Mouse (Mus musculus): ENCODE results near the gene Kcng3.
A peak's percentile ranks its signal among the peaks of the same experiment; 100 is the strongest.

Kcng3 gene

DNA sequence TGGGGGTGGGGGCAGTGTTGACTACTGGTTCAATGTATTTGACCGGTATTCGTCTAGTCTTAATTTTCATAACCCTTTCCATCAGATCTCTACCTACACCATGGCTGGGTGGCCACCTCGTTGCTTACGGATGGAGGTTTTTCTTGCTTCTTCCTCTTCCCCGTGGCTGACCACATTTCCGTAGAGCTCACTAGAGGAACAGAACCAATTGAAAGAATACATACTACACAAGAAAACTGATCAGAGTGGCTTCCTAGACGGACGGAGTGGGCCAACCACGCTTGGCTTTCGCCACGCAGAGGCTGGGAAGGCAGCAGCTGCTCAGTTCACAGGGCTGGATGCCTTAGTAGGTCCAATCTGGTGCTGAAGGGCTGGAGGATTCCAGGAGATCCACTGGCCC is 75.9 kb downstream of the Kcng3 start:
- no peak for DNase-seq (ENCODE audit: low read depth, low spot score)

DNA sequence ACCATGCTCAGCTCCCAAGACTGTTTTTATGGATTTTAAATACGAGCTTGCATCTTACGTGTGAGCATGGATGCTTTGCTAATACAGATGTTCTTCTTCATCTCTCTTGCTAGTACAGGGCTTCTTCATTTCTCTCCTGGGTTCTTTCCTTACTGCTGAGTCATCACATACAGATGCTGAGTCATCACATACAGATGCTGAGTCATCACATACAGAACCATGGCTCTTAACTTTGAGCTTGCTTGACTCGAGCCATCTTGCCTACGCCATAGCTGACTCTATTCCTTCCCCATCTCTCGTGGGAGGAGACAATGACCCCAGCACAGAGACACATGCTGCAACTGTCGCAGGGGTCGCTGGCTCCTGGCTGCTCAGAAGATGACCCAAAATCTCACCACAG is 76.7 kb downstream of the Kcng3 start:
- no peak for DNase-seq (ENCODE audit: low read depth, low spot score)

DNA sequence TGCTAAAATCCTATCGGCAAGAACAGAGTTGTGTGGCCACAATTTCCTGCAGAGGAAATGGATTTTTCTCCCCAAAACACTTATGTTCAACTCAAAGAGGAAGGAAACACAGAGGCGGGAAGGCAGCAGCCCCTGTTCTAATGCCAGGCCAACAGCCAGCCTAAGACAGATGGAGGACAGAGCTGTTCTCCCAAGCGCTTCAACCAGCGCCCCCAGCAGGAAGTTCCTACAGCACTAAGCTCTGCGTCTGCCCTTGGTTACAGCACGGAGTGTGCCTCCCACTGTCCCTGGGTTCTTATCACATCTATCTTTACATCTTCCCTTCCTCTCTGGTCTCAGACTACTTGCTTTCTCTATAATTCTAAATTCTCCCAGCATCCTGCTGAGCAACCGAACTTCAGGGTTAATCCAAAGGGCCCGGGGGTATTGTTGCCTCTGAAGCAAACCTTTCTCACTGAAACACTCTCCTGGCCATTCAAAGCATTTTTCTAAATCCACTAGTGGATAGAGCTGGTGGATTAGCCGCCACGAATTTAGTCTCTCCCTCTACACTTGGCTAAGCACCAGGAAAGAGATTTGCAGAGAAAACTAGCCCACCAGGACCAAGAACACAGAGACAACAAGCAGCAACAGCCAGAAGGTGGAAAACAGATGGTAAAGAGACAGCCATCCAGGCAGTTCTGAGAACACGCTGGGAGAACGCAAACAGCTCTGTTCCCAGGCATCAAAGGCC is 83.0 kb downstream of the Kcng3 start:
- peak; percentile 61 for DNase-seq (ENCODE audit: low read depth, low spot score)

DNA sequence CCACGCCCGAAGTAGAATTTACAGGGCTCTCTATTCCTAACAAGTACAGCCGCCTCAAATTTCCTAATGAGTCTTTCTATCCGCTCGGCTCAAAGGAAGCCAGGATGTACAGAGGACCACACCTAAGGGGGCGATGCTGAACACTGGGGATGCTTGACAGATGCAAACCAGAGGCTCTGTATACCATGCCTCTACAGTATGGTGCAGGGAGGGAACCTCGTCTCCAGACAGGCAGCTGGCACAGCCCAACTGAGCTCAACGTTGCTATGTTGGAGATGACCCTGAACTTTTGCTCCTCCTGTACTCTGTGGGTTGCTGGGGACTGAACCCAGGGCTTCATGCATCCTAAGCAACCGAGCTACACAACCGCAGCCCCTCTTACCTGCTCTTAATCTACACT is 84.5 kb downstream of the Kcng3 start:
- DNase-seq (ENCODE audit: low read depth, low spot score) = no peak

DNA sequence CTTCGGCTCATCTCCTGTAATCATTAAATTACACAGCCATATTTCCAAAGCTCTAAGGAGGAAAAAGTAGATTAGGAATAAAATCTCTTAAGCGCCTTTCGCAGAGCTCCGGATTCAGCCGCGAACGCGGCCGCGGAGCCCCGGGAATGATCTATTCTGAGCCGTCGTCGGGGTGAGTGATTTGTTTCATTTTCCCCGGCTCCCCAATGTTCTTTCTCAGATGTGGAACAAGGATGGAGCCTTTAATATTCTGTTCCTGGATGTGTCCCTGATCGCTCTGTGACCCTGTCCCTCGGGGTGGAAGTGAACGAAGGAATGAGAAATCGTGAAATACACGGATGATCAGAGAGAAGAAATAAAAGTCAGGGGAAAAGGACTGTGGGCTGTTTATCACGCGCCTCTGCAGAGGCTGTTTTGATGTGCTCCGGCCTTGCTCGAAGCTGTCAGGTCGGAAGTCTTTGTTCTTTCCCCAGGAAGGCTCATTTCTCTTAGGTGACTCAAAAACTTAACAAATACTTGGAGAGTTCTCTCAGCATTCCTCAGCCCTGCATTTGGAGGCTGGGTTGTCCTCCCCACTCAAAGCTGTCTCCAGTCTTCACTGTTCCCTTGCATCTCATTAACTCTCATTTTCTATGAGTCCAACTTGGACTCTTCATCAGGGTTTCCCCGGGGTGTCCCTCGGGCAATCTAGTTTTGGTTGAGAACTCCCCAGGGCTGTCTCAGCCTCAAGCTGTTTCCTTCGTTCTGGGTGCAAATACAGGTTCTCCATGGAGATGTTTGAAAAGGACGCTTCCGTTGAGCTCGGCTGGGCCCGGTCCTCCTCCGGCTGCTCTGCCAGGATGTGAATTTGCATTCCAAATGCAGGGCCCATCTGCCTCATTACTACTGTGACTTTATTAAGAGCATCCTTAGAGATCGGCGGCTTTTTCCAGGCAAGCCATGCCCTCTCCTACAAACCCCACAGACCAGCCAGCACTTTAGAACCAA is 85.6 kb downstream of the Kcng3 start:
- peak; percentile 42 for DNase-seq (ENCODE audit: low read depth, low spot score)

DNA sequence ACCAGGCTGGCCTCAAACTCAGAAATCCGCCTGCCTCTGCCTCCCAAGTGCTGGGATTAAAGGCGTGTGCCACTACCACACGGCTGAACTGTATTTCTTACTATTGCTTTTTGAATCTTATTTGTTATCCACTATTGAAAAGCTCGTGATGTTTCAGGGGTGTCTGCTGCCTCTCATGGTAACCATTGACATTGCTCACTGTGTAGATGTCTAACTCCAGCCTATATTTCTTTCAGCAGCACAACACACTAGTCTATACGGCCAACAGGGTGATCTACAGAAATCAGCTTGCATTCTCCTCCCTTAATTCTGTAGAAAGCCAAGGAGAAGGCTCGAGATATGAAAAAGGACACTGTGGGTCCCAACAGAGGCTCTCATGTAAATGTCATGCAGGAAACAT is 86.4 kb downstream of the Kcng3 start:
- DNase-seq (ENCODE audit: low read depth, low spot score) = no peak

DNA sequence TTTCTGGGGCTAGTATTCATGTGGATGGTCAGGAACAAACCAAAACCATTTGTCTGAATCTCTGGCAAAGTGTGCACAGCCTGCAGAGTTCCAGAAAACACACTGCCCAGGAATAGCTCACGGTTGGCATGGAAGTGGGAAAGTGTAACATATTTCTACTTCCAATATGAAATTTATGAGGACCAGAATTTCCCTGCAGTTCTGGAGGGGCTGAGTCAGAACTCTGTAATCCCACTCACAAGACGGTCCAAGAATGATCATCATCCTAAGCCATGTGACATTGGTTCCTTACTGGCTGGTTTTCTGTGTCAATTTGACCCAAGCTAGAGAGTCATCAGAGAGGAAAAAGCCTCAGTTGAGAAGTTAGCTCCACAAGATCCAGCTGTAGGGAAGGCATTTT is 89.3 kb downstream of the Kcng3 start:
- DNase-seq (ENCODE audit: low read depth, low spot score) = peak; percentile 34

DNA sequence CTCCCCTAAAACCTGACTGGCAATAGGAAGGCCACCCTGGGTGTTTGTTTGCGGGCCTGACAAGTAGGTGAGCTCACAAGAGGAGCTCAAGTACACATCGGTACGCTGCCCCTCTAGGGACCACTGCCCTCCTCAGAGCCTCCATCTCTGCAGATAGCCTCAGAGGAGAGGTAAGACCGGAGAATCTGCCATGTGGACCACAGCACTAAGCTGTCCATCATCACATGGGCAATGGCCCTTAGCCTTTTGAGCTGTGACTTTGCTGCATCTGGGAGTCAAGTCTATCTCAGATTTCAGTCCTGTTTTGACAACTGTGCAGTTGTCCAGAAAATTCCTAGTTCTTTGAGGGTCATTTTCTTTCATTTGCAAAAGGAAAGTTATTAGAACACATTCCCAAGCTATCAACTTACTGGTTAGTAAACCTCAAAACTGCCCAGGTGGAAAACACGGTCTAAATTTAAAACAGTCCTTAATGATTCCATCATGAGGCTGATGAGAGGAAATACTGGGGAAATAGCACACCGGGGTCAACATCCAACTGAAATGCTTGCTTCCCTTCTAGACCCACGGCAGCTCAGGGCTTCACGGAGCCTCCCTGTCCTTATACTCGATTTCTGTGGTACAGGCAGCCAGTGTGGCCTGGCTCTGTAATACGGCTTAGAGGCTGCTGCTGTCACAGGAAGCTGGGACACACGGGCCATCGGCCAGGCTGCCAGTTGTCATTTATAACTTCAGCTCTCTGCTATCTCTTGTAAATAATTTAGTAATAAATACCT is 92.2 kb downstream of the Kcng3 start:
- no peak for DNase-seq (ENCODE audit: low read depth, low spot score)

DNA sequence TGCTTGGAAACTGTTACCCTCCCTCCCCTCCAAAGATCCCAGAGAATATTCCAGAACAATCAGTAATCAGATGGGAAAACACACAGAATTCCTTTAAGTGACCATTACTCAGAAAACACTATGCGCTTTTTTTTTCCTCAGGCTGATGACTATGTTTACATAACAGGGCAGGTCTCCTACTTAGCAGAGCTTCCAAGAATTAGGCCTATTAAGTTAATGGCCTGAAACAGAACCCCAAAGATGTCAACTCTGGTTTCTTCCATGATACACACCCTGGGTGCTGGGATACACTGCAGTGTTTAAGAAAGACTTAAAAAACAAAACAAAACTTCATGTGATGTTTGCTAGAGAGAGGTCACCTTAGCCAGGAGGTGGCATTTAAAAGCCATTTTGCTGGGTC is 93.0 kb downstream of the Kcng3 start:
- no peak for DNase-seq (ENCODE audit: low read depth, low spot score)

DNA sequence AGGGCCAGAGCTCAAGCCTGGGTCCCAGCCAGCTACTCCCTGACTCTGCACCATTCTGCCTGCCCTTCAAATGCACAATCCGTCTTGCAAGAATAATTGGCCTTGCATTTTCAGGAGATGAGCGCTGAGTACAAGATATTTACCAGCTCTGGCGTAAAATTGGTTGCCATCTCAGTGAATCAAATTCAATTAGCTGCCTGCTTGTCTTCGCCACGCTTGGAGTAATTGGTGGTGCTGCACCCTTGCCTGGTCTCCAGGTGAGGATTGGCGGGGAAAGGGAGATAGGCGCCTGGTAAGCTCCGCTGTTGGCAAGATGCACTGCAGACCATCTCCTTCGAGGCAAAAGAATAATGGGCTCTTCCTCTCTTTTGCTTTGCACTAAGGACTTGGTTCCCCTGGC is 93.6 kb downstream of the Kcng3 start:
- DNase-seq (ENCODE audit: low read depth, low spot score) = no peak
